Mouse (Mus musculus) heart, adult 18-20 months (tissue): ENCODE measurements around the gene Amy2a5. TPM values are rescaled to one million over a fixed set of nuclear protein-coding genes. Genes with fewer than 3 reads are reported as not detected.
"Not testable (repeated sequence)": the region's sequence is repeated elsewhere in the genome, so short reads cannot be mapped to it uniquely, and the experiment has no call there.

ENCODE experiments used
- DNase-seq, 2 experiments: peaks; one replicate each; pipeline ENCODE4 v3.0.0; 2021 to 2022; ENCODE audit warnings: mixed read lengths in 1 of 2
- long read RNA-seq, 2 experiments: library from polyadenylated mRNA; stranded (forward); transcript quantifications; one replicate each; pipeline ENCODE4 v2.0.0; 2021
- total RNA-seq, 2 experiments: library from RNA; stranded (reverse); gene quantifications; 2 replicates each; pipeline ENCODE4 v1.2.3; 2021

The Amy2a5 gene
- total RNA-seq = not detected
- long read RNA-seq, experiment 1 = 0 reads
- long read RNA-seq, experiment 2 = 0 reads

- not testable (repeated sequence) for DNase-seq
Observed at GRCm38 (mm10) chr3:113258737-113259136, at the start of gene Amy2a5. TSS of gene Amy2a5 (minus strand) at chr3:113258837.

GRCm38 (mm10) chr3:113291349-113291748 is 32.7 kb upstream of the Amy2a5 start, which contains the start of gene Amy2a4:
TSS of gene Amy2a4 (minus strand) at chr3:113291449.
- DNase-seq = not testable (repeated sequence)

GRCm38 (mm10) chr3:113280285-113280684 is 21.6 kb upstream of the Amy2a5 start:
- DNase-seq = not testable (repeated sequence)

DNA sequence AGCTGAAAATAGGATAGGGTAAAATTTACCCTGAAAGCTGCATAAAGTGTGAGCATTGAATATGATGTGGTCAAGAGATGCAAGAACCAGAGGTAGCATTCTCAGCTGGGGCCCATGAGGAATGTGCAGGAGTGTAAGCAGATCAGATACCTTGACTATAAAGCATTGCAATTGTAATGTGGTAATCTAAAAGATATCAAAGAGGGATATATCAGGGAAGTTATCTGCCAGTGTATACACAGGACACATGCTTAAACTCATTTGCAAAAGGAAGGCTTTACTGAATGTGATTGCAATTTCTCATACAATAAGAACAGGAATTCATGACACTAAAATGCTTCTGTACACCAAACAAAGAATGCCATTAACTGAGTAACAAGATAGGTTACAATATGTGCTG is 20.9 kb upstream of the Amy2a5 start:
- not testable (repeated sequence) for DNase-seq

- no peak for DNase-seq
Observed at GRCm38 (mm10) chr3:113227115-113227514, 31.5 kb downstream of the Amy2a5 start.

Other genes starting within 250 kb of the Amy2a5 start
- gene Amy2a4, start 32.6 kb upstream of the Amy2a5 start, total RNA-seq = not detected
- not detected for gene Amy2a3, start 65.2 kb upstream of the Amy2a5 start, total RNA-seq
- gene Amy2a2, start 97.8 kb upstream of the Amy2a5 start, total RNA-seq = not detected